Mouse (Mus musculus) layer of hippocampus, adult 9-10 months (tissue): ENCODE data around the gene Pkm.

Experiments used
- DNase-seq: peaks from one replicate; pipeline ENCODE4 v3.0.0; 2022; ENCODE audit warnings: low spot score

The Pkm gene

GRCm38 (mm10) chr9:59666813-59667212 lies 10.6 kb downstream of the Pkm start:
- no peak for DNase-seq

GRCm38 (mm10) chr9:59667250-59667649 lies 11.1 kb downstream of the Pkm start:
- DNase-seq, result peak; percentile 65

GRCm38 (mm10) chr9:59667904-59668303 lies 11.7 kb downstream of the Pkm start:
- no peak for DNase-seq

- no peak for DNase-seq
Measured at GRCm38 (mm10) chr9:59668473-59668872, 12.3 kb downstream of the Pkm start.

GRCm38 (mm10) chr9:59669172-59669571 lies 13.0 kb downstream of the Pkm start:
- no peak for DNase-seq

GRCm38 (mm10) chr9:59672195-59672894 lies 16.2 kb downstream of the Pkm start:
- DNase-seq, result no peak

- DNase-seq, result no peak
Measured at GRCm38 (mm10) chr9:59673427-59673826, 17.3 kb downstream of the Pkm start.

- DNase-seq, result no peak
Measured at GRCm38 (mm10) chr9:59675598-59675997, 19.4 kb downstream of the Pkm start.

GRCm38 (mm10) chr9:59678313-59678712 lies 22.1 kb downstream of the Pkm start:
- no peak for DNase-seq

- no peak for DNase-seq
Measured at GRCm38 (mm10) chr9:59679678-59680533, 23.7 kb downstream of the Pkm start, which contains the start of gene Gramd2. Gene Gramd2 (plus strand): TSS chr9:59680144.

- DNase-seq, result no peak
Measured at GRCm38 (mm10) chr9:59680534-59680875, 24.3 kb downstream of the Pkm start.

- no peak for DNase-seq
Measured at GRCm38 (mm10) chr9:59684020-59684419, 27.9 kb downstream of the Pkm start.

- DNase-seq, result no peak
Measured at GRCm38 (mm10) chr9:59687416-59688046, 31.4 kb downstream of the Pkm start.

- peak; percentile 53 for DNase-seq
Measured at GRCm38 (mm10) chr9:59691635-59692094, 35.5 kb downstream of the Pkm start.

GRCm38 (mm10) chr9:59692145-59692544 lies 36.0 kb downstream of the Pkm start:
- no peak for DNase-seq

- DNase-seq, result no peak
Measured at GRCm38 (mm10) chr9:59694571-59695450, 38.6 kb downstream of the Pkm start.

GRCm38 (mm10) chr9:59695451-59695813 lies 39.3 kb downstream of the Pkm start:
- DNase-seq, result no peak

- DNase-seq, result no peak
Measured at GRCm38 (mm10) chr9:59696381-59696780, 40.2 kb downstream of the Pkm start.

GRCm38 (mm10) chr9:59701094-59701493 lies 44.9 kb downstream of the Pkm start:
- no peak for DNase-seq

GRCm38 (mm10) chr9:59703099-59703498 lies 46.9 kb downstream of the Pkm start:
- no peak for DNase-seq

- no peak for DNase-seq
Measured at GRCm38 (mm10) chr9:59706850-59707825, 51.0 kb downstream of the Pkm start.
